Mouse (Mus musculus): ENCODE results near the gene Rgs5. TPM values are rescaled to one million over a fixed set of nuclear protein-coding genes. Genes with fewer than 3 reads are reported as not detected.

Gene Rgs5
- polyA plus RNA-seq, 1 experiment from 2014 or later = 6.8 TPM

GRCm38 (mm10) chr1:169680455-169681208 lies 25.3 kb downstream of the Rgs5 start:
- peak; percentile 87 for TF ChIP-seq EP300 (IDR thresholded peaks at IDR 0.05)
- no peak for TF ChIP-seq CTCF (IDR thresholded peaks at IDR 0.05)
- 59% methylated on average over 9 of the region's 9 CpGs for WGBS

GRCm38 (mm10) chr1:169682775-169683497 lies 27.6 kb downstream of the Rgs5 start:
- ATAC-seq (no peak), DNase-seq (ENCODE audit: low spot score) (no peak)
- TF ChIP-seq EP300 (IDR thresholded peaks at IDR 0.05) = no peak
- no peak for TF ChIP-seq CTCF (IDR thresholded peaks at IDR 0.05)
- H3K9me3 ChIP-seq (ENCODE audit: low read length) = no peaks in the 10 kb centered on the region
- H3K4me1 ChIP-seq (ENCODE audit: insufficient read depth, low read depth, low read length) = no peaks in the 10 kb centered on the region
- H3K4me2 ChIP-seq (replicated peaks; ENCODE audit: low read depth, low read length) = no peak overlapping the region
- WGBS = 82% methylated on average over 7 of the region's 7 CpGs
- H3K4me3 ChIP-seq (ENCODE audit: low read depth, low read length) = no peak overlapping the region
- H3K27me3 ChIP-seq (replicated peaks; ENCODE audit: insufficient read depth, low read length) = no peaks in the 10 kb centered on the region
- H3K27ac ChIP-seq (ENCODE audit: low read length) = no peak overlapping the region
- H3K36me3 ChIP-seq (ENCODE audit: insufficient read depth, low read length) = no peaks in the 10 kb centered on the region
- no peak overlapping the region for H3K9ac ChIP-seq (replicated peaks; ENCODE audit: low read depth)

More at GRCm38 (mm10) chr1:169680455-169681208, 25.3 kb downstream of the Rgs5 start:
- Histone ChIP-seq H3K4me1 (ENCODE audit: insufficient read depth, low read depth, low read length) (no peaks in the 10 kb centered on the region), H3K4me3 (ENCODE audit: low read depth, low read length) (no peak overlapping the region), H3K9me3 (ENCODE audit: low read length) (no peaks in the 10 kb centered on the region), H3K4me2 (replicated peaks; ENCODE audit: low read depth, low read length) (no peak overlapping the region), H3K9ac (replicated peaks; ENCODE audit: low read depth) (no peak overlapping the region), H3K36me3 (ENCODE audit: insufficient read depth, low read length) (no peaks in the 10 kb centered on the region), H3K27ac (ENCODE audit: low read length) (peak overlapping the region; percentile 47), H3K27me3 (replicated peaks; ENCODE audit: insufficient read depth, low read length) (no peaks in the 10 kb centered on the region)
- peak; percentile 54 for DNase-seq (ENCODE audit: low spot score)
- peak; percentile 83 for ATAC-seq

DNA sequence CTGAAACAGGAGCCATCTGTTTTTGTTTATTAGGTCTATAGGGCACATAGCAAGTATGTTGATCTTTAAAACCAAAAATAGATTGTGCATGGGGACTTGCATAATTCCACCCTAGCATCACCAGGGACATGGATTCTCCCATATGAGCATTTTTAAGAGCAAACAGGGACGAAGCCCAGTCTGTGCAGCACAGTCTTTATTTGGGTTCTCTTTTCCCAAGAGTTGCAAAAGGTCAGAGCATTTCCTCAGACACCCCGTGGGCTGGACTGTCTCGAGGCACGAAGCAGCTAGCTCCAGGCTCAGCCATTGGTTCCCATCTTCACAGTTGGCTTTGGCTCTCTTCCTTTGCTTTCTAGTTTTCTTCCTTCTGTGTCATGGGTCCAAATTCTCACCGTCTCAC lies 30.0 kb downstream of the Rgs5 start:
- H3K4me1 ChIP-seq (ENCODE audit: insufficient read depth, low read depth, low read length) = no peaks in the 10 kb centered on the region
- H3K4me2 ChIP-seq (replicated peaks; ENCODE audit: low read depth, low read length) = no peak overlapping the region
- H3K4me3 ChIP-seq (ENCODE audit: low read depth, low read length) = no peak overlapping the region
- H3K36me3 ChIP-seq (ENCODE audit: insufficient read depth, low read length) = no peaks in the 10 kb centered on the region
- no peaks in the 10 kb centered on the region for H3K27me3 ChIP-seq (replicated peaks; ENCODE audit: insufficient read depth, low read length)
- DNase-seq (ENCODE audit: low spot score) (peak; percentile 45), ATAC-seq (peak; percentile 31; the same call in 1 of the 2 replicates)
- H3K9ac ChIP-seq (replicated peaks; ENCODE audit: low read depth) = no peak overlapping the region
- H3K27ac ChIP-seq (ENCODE audit: low read length) = no peak overlapping the region
- TF ChIP-seq EP300 (IDR thresholded peaks at IDR 0.05) (no peak), CTCF (IDR thresholded peaks at IDR 0.05) (no peak)
- WGBS = 48% methylated on average over 5 of the region's 5 CpGs
- H3K9me3 ChIP-seq (ENCODE audit: low read length) = no peaks in the 10 kb centered on the region

DNA sequence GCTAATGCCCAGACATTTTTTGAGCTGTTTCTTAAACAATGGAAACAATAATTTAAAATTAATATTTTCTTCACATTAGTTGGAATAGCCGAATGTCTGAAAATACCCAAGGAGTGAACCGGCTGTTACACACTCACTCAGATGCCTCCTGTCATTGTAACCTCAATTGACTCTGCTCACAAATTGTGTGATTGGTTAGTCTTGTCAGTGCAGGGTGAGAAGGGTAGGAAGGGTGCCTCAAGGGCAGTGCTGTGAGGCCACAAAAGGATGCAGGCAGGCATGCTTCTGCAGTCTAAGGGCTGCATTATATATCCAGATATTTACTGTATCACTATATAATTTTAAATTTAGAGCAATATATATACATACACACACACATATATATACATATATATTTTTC lies 37.7 kb downstream of the Rgs5 start:
- ATAC-seq (no peak), DNase-seq (ENCODE audit: low spot score) (no peak)
- H3K9me3 ChIP-seq (ENCODE audit: low read length) = no peaks in the 10 kb centered on the region
- no peaks in the 10 kb centered on the region for H3K27me3 ChIP-seq (replicated peaks; ENCODE audit: insufficient read depth, low read length)
- TF ChIP-seq EP300 (IDR thresholded peaks at IDR 0.05) (no peak), CTCF (IDR thresholded peaks at IDR 0.05) (no peak)
- no peaks in the 10 kb centered on the region for H3K4me1 ChIP-seq (ENCODE audit: insufficient read depth, low read depth, low read length)
- WGBS = 58% methylated on average over 2 of the region's 2 CpGs
- no peak overlapping the region for H3K9ac ChIP-seq (replicated peaks; ENCODE audit: low read depth)
- no peak overlapping the region for H3K4me2 ChIP-seq (replicated peaks; ENCODE audit: low read depth, low read length)
- H3K36me3 ChIP-seq (ENCODE audit: insufficient read depth, low read length) = no peaks in the 10 kb centered on the region
- H3K27ac ChIP-seq (ENCODE audit: low read length) = no peak overlapping the region
- no peak overlapping the region for H3K4me3 ChIP-seq (ENCODE audit: low read depth, low read length)

DNA sequence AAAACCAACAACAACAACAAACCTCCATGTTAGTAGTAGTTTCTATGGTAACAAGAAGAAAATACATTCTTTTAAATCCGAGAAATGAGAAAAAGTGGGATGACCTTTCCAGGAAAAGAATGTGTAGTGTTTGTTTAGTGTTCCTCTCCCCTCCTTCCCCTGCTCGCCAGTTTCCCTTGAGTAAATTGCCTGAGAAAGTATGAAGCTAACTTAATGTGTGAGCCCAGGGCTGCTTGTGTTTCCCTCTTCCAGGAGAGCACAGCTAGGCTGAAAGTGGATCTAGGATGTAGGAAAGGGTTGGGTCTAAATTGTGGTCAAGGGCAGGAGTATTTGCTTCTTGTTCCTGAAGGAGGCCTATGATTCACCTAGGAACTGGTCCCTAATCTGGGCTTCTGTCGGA lies 38.2 kb downstream of the Rgs5 start:
- no peak overlapping the region for H3K4me3 ChIP-seq (ENCODE audit: low read depth, low read length)
- no peaks in the 10 kb centered on the region for H3K36me3 ChIP-seq (ENCODE audit: insufficient read depth, low read length)
- 29% methylated on average over 3 of the region's 3 CpGs for WGBS
- H3K9me3 ChIP-seq (ENCODE audit: low read length) = no peaks in the 10 kb centered on the region
- no peak overlapping the region for H3K4me2 ChIP-seq (replicated peaks; ENCODE audit: low read depth, low read length)
- TF ChIP-seq CTCF (IDR thresholded peaks at IDR 0.05) = no peak
- TF ChIP-seq EP300 (IDR thresholded peaks at IDR 0.05) = peak; percentile 86
- peak; percentile 72 for ATAC-seq
- no peak overlapping the region for H3K9ac ChIP-seq (replicated peaks; ENCODE audit: low read depth)
- no peak overlapping the region for H3K27ac ChIP-seq (ENCODE audit: low read length)
- no peaks in the 10 kb centered on the region for H3K27me3 ChIP-seq (replicated peaks; ENCODE audit: insufficient read depth, low read length)
- no peaks in the 10 kb centered on the region for H3K4me1 ChIP-seq (ENCODE audit: insufficient read depth, low read depth, low read length)
- peak; percentile 65 for DNase-seq (ENCODE audit: low spot score)

GRCm38 (mm10) chr1:169695356-169695755 lies 40.1 kb downstream of the Rgs5 start:
- no peak for DNase-seq (ENCODE audit: low spot score)
- Histone ChIP-seq H3K4me1 (ENCODE audit: insufficient read depth, low read depth, low read length) (no peaks in the 10 kb centered on the region), H3K27me3 (replicated peaks; ENCODE audit: insufficient read depth, low read length) (no peaks in the 10 kb centered on the region), H3K4me3 (ENCODE audit: low read depth, low read length) (no peak overlapping the region), H3K36me3 (ENCODE audit: insufficient read depth, low read length) (no peaks in the 10 kb centered on the region), H3K9me3 (ENCODE audit: low read length) (no peaks in the 10 kb centered on the region), H3K9ac (replicated peaks; ENCODE audit: low read depth) (no peak overlapping the region), H3K27ac (ENCODE audit: low read length) (no peak overlapping the region), H3K4me2 (replicated peaks; ENCODE audit: low read depth, low read length) (no peak overlapping the region)
- TF ChIP-seq CTCF (IDR thresholded peaks at IDR 0.05) = no peak
- no peak for TF ChIP-seq EP300 (IDR thresholded peaks at IDR 0.05)
- WGBS = 75% methylated on average over 3 of the region's 3 CpGs
- no peak for ATAC-seq
